Mouse (Mus musculus): ENCODE measurements around the gene Asb9. TPM values are rescaled to one million over a fixed set of nuclear protein-coding genes. Genes with fewer than 3 reads are reported as not detected.
A peak's percentile ranks its signal among the peaks of the same experiment; 100 is the strongest.

Asb9 gene
- total and polyA plus RNA-seq, 2 experiments from 2014 or later, result not detected

- H3K27me3 ChIP-seq (ENCODE audit: insufficient read depth, low read length), result no peaks in the 10 kb centered on the region
- no peaks in the 10 kb centered on the region for H3K9me3 ChIP-seq (ENCODE audit: low read length)
- H3K4me1 ChIP-seq (ENCODE audit: insufficient read depth, low read length), result no peaks in the 10 kb centered on the region
- no peaks in the 10 kb centered on the region for H3K36me3 ChIP-seq (ENCODE audit: insufficient read depth, low read length)
- no peak overlapping the region for H3K9ac ChIP-seq (replicated peaks; ENCODE audit: low read length, poor library complexity, severe bottlenecking)
- no peak overlapping the region for H3K27ac ChIP-seq (ENCODE audit: low read depth, low read length)
- H3K4me2 ChIP-seq (ENCODE audit: low read depth, low read length, poor library complexity, severe bottlenecking), result no peak overlapping the region
- H3K4me3 ChIP-seq (ENCODE audit: low read depth, low read length), result no peak overlapping the region
- no peak for ATAC-seq (ENCODE audit: low FRiP score)
- TF ChIP-seq CTCF (IDR thresholded peaks at IDR 0.05), result no peak
- 32% methylated on average over 1 of the region's 1 CpGs for WGBS
- no peak for DNase-seq (ENCODE audit: low spot score)
These were observed 20.4 kb downstream of the Asb9 start for GRCm38 (mm10) chrX:164526566-164526965.

GRCm38 (mm10) chrX:164541436-164542317 is 35.5 kb downstream of the Asb9 start:
- DNase-seq (ENCODE audit: low spot score) (peak; percentile 81), ATAC-seq (ENCODE audit: low FRiP score) (no peak)
- no peak overlapping the region for H3K27ac ChIP-seq (ENCODE audit: low read depth, low read length)
- 31% methylated on average over 10 of the region's 11 CpGs for whole genome bisulfite sequencing
- peak; percentile 68 for TF ChIP-seq CTCF (IDR thresholded peaks at IDR 0.05)
- H3K4me3 ChIP-seq (ENCODE audit: low read depth, low read length), result no peak overlapping the region
- no peak overlapping the region for H3K9ac ChIP-seq (replicated peaks; ENCODE audit: low read length, poor library complexity, severe bottlenecking)
- no peaks in the 10 kb centered on the region; the same call in 1 of the 2 replicates for H3K27me3 ChIP-seq (ENCODE audit: insufficient read depth, low read length)
- H3K4me1 ChIP-seq (ENCODE audit: insufficient read depth, low read length), result no peaks in the 10 kb centered on the region
- H3K36me3 ChIP-seq (ENCODE audit: insufficient read depth, low read length), result no peaks in the 10 kb centered on the region
- H3K4me2 ChIP-seq (ENCODE audit: low read depth, low read length, poor library complexity, severe bottlenecking), result no peak overlapping the region
- no peaks in the 10 kb centered on the region for H3K9me3 ChIP-seq (ENCODE audit: low read length)

GRCm38 (mm10) chrX:164570195-164570594 is 64.1 kb downstream of the Asb9 start:
- no peaks in the 10 kb centered on the region for H3K27me3 ChIP-seq (ENCODE audit: insufficient read depth, low read length)
- H3K4me2 ChIP-seq (ENCODE audit: low read depth, low read length, poor library complexity, severe bottlenecking), result no peak overlapping the region
- ATAC-seq (ENCODE audit: low FRiP score), result no peak
- no peaks in the 10 kb centered on the region for H3K36me3 ChIP-seq (ENCODE audit: insufficient read depth, low read length)
- H3K9me3 ChIP-seq (ENCODE audit: low read length), result no peaks in the 10 kb centered on the region
- no peak overlapping the region for H3K27ac ChIP-seq (ENCODE audit: low read depth, low read length)
- H3K4me1 ChIP-seq (ENCODE audit: insufficient read depth, low read length), result no peaks in the 10 kb centered on the region
- 67% methylated on average over 1 of the region's 1 CpGs for WGBS
- no peak for TF ChIP-seq CTCF (IDR thresholded peaks at IDR 0.05)
- H3K4me3 ChIP-seq (ENCODE audit: low read depth, low read length), result no peak overlapping the region
- DNase-seq (ENCODE audit: low spot score), result peak; percentile 29
- no peak overlapping the region for H3K9ac ChIP-seq (replicated peaks; ENCODE audit: low read length, poor library complexity, severe bottlenecking)

GRCm38 (mm10) chrX:164576967-164577366 is 70.8 kb downstream of the Asb9 start:
- Histone ChIP-seq H3K9me3 (ENCODE audit: low read length) (no peaks in the 10 kb centered on the region), H3K27ac (ENCODE audit: low read depth, low read length) (no peak overlapping the region), H3K9ac (replicated peaks; ENCODE audit: low read length, poor library complexity, severe bottlenecking) (no peak overlapping the region), H3K36me3 (ENCODE audit: insufficient read depth, low read length) (no peaks in the 10 kb centered on the region), H3K27me3 (ENCODE audit: insufficient read depth, low read length) (no peaks in the 10 kb centered on the region), H3K4me3 (ENCODE audit: low read depth, low read length) (no peak overlapping the region), H3K4me1 (ENCODE audit: insufficient read depth, low read length) (no peaks in the 10 kb centered on the region), H3K4me2 (ENCODE audit: low read depth, low read length, poor library complexity, severe bottlenecking) (no peak overlapping the region)
- DNase-seq (ENCODE audit: low spot score), result peak; percentile 52
- ATAC-seq (ENCODE audit: low FRiP score), result no peak
- WGBS, result 54% methylated on average over 2 of the region's 3 CpGs
- no peak for TF ChIP-seq CTCF (IDR thresholded peaks at IDR 0.05)

Other genes starting within 250 kb of the Asb9 start
- 0.42 and 0.93 TPM in 2 replicates for gene Bmx, start 248.1 kb upstream of the Asb9 start, total RNA-seq (2014; rRNA removed)
- gene Bmx, start 248.1 kb upstream of the Asb9 start, polyA plus RNA-seq (2015; fragmentation: Nextera tagmentation; extraction: Ambion mirVana), result 0.48 and 0.58 TPM in 2 replicates
- gene Pir, start 237.0 kb upstream of the Asb9 start, total RNA-seq (2014; rRNA removed), result 0.55 and 1.1 TPM in 2 replicates
- 3.2 and 5.6 TPM in 2 replicates for gene Pir, start 237.0 kb upstream of the Asb9 start, polyA plus RNA-seq (2015; fragmentation: Nextera tagmentation; extraction: Ambion mirVana)
- gene Vegfd, start 132.9 kb upstream of the Asb9 start, total RNA-seq (2014; rRNA removed), result 0.11 and 0.33 TPM in 2 replicates
- gene Vegfd, start 132.9 kb upstream of the Asb9 start, polyA plus RNA-seq (2015; fragmentation: Nextera tagmentation; extraction: Ambion mirVana), result 0.10 and 0.13 TPM in 2 replicates
- 1.8 and 4.1 TPM in 2 replicates for gene Piga, start 86.5 kb upstream of the Asb9 start, total RNA-seq (2014; rRNA removed)
- 1.7 and 2.0 TPM in 2 replicates for gene Piga, start 86.5 kb upstream of the Asb9 start, polyA plus RNA-seq (2015; fragmentation: Nextera tagmentation; extraction: Ambion mirVana)
- not detected in 2 replicates for gene Asb11, start 69.3 kb upstream of the Asb9 start, total RNA-seq (2014; rRNA removed)
- not detected in 2 replicates for gene Asb11, start 69.3 kb upstream of the Asb9 start, polyA plus RNA-seq (2015; fragmentation: Nextera tagmentation; extraction: Ambion mirVana)

All from midbrain, postnatal 0 days (tissue).